Mouse (Mus musculus): ENCODE data around the gene Fam102a. TPM values are rescaled to one million over a fixed set of nuclear protein-coding genes. Genes with fewer than 3 reads are reported as not detected.

The Fam102a gene
- total and polyA plus RNA-seq, 2 experiments from 2014 or later: 7.2 to 24.4 TPM

DNA sequence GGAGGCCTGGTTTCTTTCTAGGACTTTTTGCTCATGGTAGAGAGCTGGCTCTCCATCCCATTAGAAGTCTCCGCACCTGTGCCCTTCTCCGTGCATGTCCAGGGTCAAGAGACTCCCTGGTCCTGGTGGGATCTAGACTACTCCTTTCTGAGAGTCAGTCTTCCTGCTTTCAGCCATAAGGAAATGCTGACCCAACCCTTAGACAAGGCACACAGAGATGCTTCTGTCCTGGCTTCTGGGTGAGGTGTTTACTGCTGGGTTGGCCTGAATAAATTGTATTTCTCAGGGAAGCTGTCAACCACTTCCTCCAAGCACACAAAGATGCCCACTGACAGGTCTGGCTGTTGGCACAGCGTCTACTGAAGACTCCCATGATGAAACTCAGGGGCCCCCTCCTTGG lies 64.3 kb downstream of the Fam102a start, which contains the start of gene St6galnac6:
Gene St6galnac6 (plus strand): TSS at position 301 of the 400 bp plus-strand sequence.
- Histone ChIP-seq H3K9me3 (ENCODE audit: low read length) (no peaks in the 10 kb centered on the region), H3K4me3 (ENCODE audit: low read depth, low read length) (no peak within 1 kb of the TSS), H3K36me3 (ENCODE audit: insufficient read depth, low read length) (peaks cover 25% of the 10 kb centered on the region; the same call in 1 of the 2 replicates), H3K4me2 (ENCODE audit: low read depth, low read length, poor library complexity, severe bottlenecking) (no peak within 1 kb of the TSS), H3K9ac (replicated peaks; ENCODE audit: low read length, poor library complexity, severe bottlenecking) (no peak within 1 kb of the TSS), H3K27me3 (ENCODE audit: insufficient read depth, low read length) (no peaks in the 10 kb centered on the region; the same call in 1 of the 2 replicates), H3K27ac (ENCODE audit: low read depth, low read length) (no peak within 1 kb of the TSS), H3K4me1 (ENCODE audit: insufficient read depth, low read length) (no peaks in the 10 kb centered on the region)
- 92% methylated on average over 3 of the region's 3 CpGs for WGBS
- ATAC-seq (ENCODE audit: low FRiP score): no peak
- TF ChIP-seq CTCF (IDR thresholded peaks at IDR 0.05): no peak
- no peak for DNase-seq (ENCODE audit: low spot score)

DNA sequence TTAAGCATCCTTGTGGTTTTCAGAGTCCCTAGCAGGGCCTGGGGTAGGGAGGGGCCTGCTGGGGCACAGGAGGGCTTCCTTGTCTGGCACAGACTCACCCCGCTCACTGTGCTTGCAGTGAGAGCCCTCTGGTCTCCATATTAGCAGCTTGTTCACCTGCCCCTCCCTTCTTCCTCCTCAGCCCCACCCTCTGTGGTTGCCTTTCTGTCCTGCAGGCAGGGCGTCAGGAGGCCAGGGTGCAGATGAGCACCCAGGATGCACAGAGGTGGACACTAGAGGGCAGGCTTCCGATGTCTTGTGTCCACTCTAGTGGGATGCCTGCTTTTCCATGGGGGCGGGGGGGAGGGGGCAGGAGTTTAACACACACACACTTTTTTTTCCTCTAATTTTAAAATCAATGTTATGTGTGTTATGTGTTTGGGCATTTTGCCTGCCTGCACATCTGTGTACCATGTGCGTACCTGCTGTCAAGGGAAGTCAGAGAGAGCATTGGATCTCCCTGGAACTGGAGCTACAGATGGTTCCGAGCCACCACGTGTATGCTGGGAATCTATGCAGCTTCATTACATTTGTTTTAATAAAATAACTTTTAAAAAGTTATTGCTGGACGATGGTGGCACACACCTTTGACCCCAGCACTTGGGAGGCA lies 66.4 kb downstream of the Fam102a start:
- Histone ChIP-seq H3K4me2 (ENCODE audit: low read depth, low read length, poor library complexity, severe bottlenecking) (no peak overlapping the region), H3K36me3 (ENCODE audit: insufficient read depth, low read length) (peaks cover 11% of the 10 kb centered on the region; the same call in 1 of the 2 replicates), H3K27ac (ENCODE audit: low read depth, low read length) (no peak overlapping the region), H3K4me3 (ENCODE audit: low read depth, low read length) (no peak overlapping the region), H3K9me3 (ENCODE audit: low read length) (no peaks in the 10 kb centered on the region), H3K9ac (replicated peaks; ENCODE audit: low read length, poor library complexity, severe bottlenecking) (no peak overlapping the region), H3K4me1 (ENCODE audit: insufficient read depth, low read length) (no peaks in the 10 kb centered on the region), H3K27me3 (ENCODE audit: insufficient read depth, low read length) (no peaks in the 10 kb centered on the region; the same call in 1 of the 2 replicates)
- peak; percentile 57 for TF ChIP-seq CTCF (IDR thresholded peaks at IDR 0.05)
- 46% methylated on average over 8 of the region's 8 CpGs for WGBS
- ATAC-seq (ENCODE audit: low FRiP score): no peak
- peak; percentile 48 for DNase-seq (ENCODE audit: low spot score)

DNA sequence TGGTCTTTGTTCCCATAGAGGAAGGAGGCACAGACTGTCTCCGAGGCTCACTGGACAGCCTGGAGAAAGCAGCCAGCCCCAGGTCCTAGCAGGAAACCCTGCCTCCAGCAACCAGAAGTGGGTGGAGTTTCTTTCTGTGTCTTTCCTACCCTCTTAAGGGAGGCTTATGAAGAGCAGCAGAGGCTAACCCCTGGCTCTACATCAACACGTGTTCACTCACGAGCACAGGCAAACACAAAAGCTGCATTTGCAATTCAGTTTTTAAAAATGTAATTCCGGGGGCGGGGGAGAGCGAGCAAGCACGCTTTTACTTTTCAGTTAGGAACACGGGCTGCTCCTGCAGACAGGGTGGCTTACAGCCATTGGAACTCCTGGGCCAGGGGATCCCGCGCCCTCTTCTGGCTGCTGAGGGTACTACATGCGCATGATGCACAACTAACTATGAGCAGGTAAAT lies 67.5 kb downstream of the Fam102a start:
- DNase-seq (ENCODE audit: low spot score) (peak; percentile 77), ATAC-seq (ENCODE audit: low FRiP score) (no peak)
- Histone ChIP-seq H3K36me3 (ENCODE audit: insufficient read depth, low read length) (peaks cover 3% of the 10 kb centered on the region; the same call in 1 of the 2 replicates), H3K27ac (ENCODE audit: low read depth, low read length) (no peak overlapping the region), H3K4me1 (ENCODE audit: insufficient read depth, low read length) (peaks cover 3% of the 10 kb centered on the region), H3K4me2 (ENCODE audit: low read depth, low read length, poor library complexity, severe bottlenecking) (peak overlapping the region; percentile 34), H3K27me3 (ENCODE audit: insufficient read depth, low read length) (no peaks in the 10 kb centered on the region; the same call in 1 of the 2 replicates), H3K9me3 (ENCODE audit: low read length) (no peaks in the 10 kb centered on the region), H3K4me3 (ENCODE audit: low read depth, low read length) (no peak overlapping the region), H3K9ac (replicated peaks; ENCODE audit: low read length, poor library complexity, severe bottlenecking) (no peak overlapping the region)
- peak; percentile 94 for TF ChIP-seq CTCF (IDR thresholded peaks at IDR 0.05)
- 1% methylated on average over 11 of the region's 11 CpGs for WGBS

DNA sequence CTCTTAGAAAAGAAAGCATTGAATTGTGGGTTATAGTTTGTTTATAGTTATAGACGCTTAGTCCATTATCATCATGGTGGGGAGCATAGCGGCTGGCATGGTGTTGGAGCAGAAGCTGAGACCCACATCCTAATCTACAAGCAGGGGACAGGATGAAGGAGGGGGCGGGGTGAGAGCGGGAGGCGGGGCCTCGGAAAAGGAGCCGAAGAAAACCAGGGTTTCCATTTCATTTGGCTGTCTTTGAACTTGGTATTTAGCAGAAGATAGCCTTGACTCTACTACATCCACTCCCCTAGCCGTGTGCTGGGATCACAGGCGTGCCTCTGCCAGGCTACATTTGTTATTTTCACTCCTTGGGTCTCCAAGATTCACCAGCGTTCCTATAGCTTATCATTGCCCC lies 69.5 kb downstream of the Fam102a start:
- Histone ChIP-seq H3K9me3 (ENCODE audit: low read length) (no peaks in the 10 kb centered on the region), H3K4me2 (ENCODE audit: low read depth, low read length, poor library complexity, severe bottlenecking) (no peak overlapping the region), H3K27me3 (ENCODE audit: insufficient read depth, low read length) (no peaks in the 10 kb centered on the region; the same call in 1 of the 2 replicates), H3K36me3 (ENCODE audit: insufficient read depth, low read length) (no peaks in the 10 kb centered on the region; the same call in 1 of the 2 replicates), H3K27ac (ENCODE audit: low read depth, low read length) (no peak overlapping the region), H3K4me1 (ENCODE audit: insufficient read depth, low read length) (peaks cover 13% of the 10 kb centered on the region), H3K4me3 (ENCODE audit: low read depth, low read length) (no peak overlapping the region), H3K9ac (replicated peaks; ENCODE audit: low read length, poor library complexity, severe bottlenecking) (no peak overlapping the region)
- WGBS: 52% methylated on average over 10 of the region's 10 CpGs
- no peak for DNase-seq (ENCODE audit: low spot score)
- TF ChIP-seq CTCF (IDR thresholded peaks at IDR 0.05): no peak
- ATAC-seq (ENCODE audit: low FRiP score): no peak

DNA sequence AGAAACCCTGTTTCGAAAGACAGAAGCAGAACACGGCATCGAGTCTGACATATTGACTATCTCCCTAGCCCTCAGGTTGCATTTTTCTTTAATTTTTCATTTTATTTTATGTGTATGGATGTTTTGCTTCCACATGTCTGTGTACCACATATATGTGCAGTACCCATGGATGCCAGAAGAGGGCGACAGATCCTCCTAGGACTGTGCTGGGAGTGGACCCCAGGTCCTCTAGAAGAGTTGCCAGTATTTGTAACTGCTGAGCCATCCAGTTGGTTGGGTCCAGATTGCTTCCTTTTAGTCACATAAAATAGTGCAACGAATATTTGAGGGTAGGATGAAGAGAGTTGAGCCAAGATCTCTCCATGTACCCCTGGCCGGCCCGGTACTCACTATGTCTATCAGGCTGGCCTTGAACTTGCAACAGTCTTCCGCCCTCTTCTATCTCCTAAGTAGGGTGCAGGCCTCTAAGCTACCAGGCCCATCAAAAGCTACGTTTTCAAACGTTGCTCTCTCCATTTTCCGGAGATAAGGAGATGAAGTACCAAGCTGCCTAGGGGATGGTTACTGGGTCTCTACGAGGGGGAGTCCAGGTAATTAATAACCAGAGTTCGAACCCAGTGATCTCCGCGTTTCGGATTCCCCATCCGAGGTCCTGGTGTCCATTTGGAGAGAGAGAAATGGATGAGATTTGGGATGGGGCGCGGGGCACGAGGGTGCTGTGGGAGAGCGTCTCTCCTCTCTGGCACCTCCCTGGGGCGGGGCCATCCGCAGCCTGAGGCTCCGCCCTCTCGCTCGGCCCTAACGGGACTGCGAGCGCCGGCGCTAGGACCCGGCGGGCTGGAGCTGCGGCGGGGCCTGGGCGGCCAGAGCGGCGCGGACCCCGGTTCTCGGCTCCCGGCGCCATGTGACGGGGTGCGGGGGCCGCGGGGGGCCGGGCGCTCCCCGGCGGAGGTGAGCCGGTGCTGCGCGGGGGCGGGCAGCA lies 71.3 kb downstream of the Fam102a start:
- H3K4me3 ChIP-seq (ENCODE audit: low read depth, low read length): peak overlapping the region; percentile 77

More for the DNA sequence above, 71.3 kb downstream of the Fam102a start:
- peak; percentile 84 for DNase-seq (ENCODE audit: low spot score)
- Histone ChIP-seq H3K9me3 (ENCODE audit: low read length) (no peaks in the 10 kb centered on the region), H3K4me1 (ENCODE audit: insufficient read depth, low read length) (peaks cover 13% of the 10 kb centered on the region), H3K9ac (replicated peaks; ENCODE audit: low read length, poor library complexity, severe bottlenecking) (peak overlapping the region; percentile 81), H3K36me3 (ENCODE audit: insufficient read depth, low read length) (no peaks in the 10 kb centered on the region), H3K4me2 (ENCODE audit: low read depth, low read length, poor library complexity, severe bottlenecking) (peak overlapping the region; percentile 80), H3K27me3 (ENCODE audit: insufficient read depth, low read length) (no peaks in the 10 kb centered on the region), H3K27ac (ENCODE audit: low read depth, low read length) (no peak overlapping the region)
- TF ChIP-seq CTCF (IDR thresholded peaks at IDR 0.05): peak; percentile 79
- peak; percentile 67 for ATAC-seq (ENCODE audit: low FRiP score)
- WGBS: 15% methylated on average over 45 of the region's 55 CpGs
